Mouse (Mus musculus) limb, embryonic 12.5 days (tissue): ENCODE measurements around the gene Fgfr2. TPM values are rescaled to one million over a fixed set of nuclear protein-coding genes. Genes with fewer than 3 reads are reported as not detected.

Experiments
- ATAC-seq: fragments of 200-750 bp; cut with Nextera tagmentation; 2 replicates; pipeline ENCODE4 v1.8.0; 2017; ENCODE audit warnings: low read depth, moderate TSS enrichment; ENCODE audit not compliant: insufficient number of reproducible peaks, insufficient read depth, low FRiP score, low TSS enrichment
- H3K27ac ChIP-seq: fragments of 300-500 bp; sonication (generic); 2 replicates; pipeline ENCODE4 v1.5.1; 2016; ENCODE audit warnings: mild to moderate bottlenecking, moderate library complexity
- H3K27me3 ChIP-seq: fragments of 300-500 bp; sonication (generic); 2 replicates; pipeline ENCODE4 v1.6.1; 2016; ENCODE audit warnings: mild to moderate bottlenecking, moderate library complexity
- H3K36me3 ChIP-seq: fragments of 300-500 bp; sonication (generic); 2 replicates; pipeline ENCODE4 v1.6.1; 2016; ENCODE audit warnings: mild to moderate bottlenecking, moderate library complexity
- H3K4me1 ChIP-seq: fragments of 300-500 bp; sonication (generic); replicated peaks from 2 replicates; pipeline ENCODE4 v1.6.1; 2016
- H3K4me2 ChIP-seq: fragments of 300-500 bp; sonication (generic); 2 replicates; pipeline ENCODE4 v1.6.1; 2016; ENCODE audit warnings: mild to moderate bottlenecking, moderate library complexity
- H3K4me3 ChIP-seq: fragments of 300-500 bp; sonication (generic); replicated peaks from 2 replicates; pipeline ENCODE4 v1.5.1; 2016; ENCODE audit warnings: mild to moderate bottlenecking
- H3K9ac ChIP-seq: fragments of 300-500 bp; sonication (generic); replicated peaks from 2 replicates; pipeline ENCODE4 v1.6.1; 2016; ENCODE audit warnings: mild to moderate bottlenecking, moderate library complexity
- H3K9me3 ChIP-seq: fragments of 300-500 bp; sonication (generic); 2 replicates; pipeline ENCODE4 v1.6.1; 2016; ENCODE audit warnings: mild to moderate bottlenecking, moderate library complexity
- WGBS: fragments of 180-500 bp; shearing (Covaris S2); methylation state at CpG from one replicate; pipeline ENCODE4 v1.1.7; 2016; 5-methylcytosine and 5-hydroxymethylcytosine counted together
- polyA plus RNA-seq: library from polyadenylated mRNA; unstranded; fragments of >200 nt; fragmentation: Nextera tagmentation; extraction: Ambion mirVana; gene quantifications from 2 replicates; pipeline ENCODE4 v1.2.1, GENCODE M21; 2016

Gene Fgfr2
- polyA plus RNA-seq, 1 experiment from 2014 or later = 112 TPM

DNA sequence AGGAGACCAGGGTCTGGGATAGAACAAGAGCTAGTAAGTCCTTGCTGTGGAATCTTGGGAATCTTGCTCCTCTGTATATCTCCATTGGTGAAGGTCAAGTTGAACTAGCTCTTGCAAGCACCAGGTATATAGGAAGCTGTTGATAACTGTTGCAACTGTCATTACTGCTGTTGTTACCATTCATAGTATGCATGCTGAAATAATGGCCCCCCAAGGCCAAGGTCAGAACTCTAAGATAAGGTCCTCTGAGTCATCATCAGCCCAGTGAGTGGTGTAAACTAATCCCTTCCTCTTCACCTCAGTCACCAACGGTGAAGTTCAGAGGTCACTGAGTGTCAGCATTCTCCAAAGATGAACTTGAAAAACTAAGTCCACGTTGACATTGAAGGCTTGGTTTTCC is 710.6 kb downstream of the Fgfr2 start:
- Histone ChIP-seq H3K36me3 (no peaks in the 10 kb centered on the region), H3K27ac (no peak overlapping the region), H3K4me3 (no peak overlapping the region), H3K9me3 (no peaks in the 10 kb centered on the region), H3K9ac (no peak overlapping the region), H3K4me1 (peaks cover 33% of the 10 kb centered on the region), H3K4me2 (no peak overlapping the region), H3K27me3 (no peaks in the 10 kb centered on the region; the same call in 1 of the 2 replicates)
- WGBS = 67% methylated on average over 2 of the region's 2 CpGs
- ATAC-seq = no peak

DNA sequence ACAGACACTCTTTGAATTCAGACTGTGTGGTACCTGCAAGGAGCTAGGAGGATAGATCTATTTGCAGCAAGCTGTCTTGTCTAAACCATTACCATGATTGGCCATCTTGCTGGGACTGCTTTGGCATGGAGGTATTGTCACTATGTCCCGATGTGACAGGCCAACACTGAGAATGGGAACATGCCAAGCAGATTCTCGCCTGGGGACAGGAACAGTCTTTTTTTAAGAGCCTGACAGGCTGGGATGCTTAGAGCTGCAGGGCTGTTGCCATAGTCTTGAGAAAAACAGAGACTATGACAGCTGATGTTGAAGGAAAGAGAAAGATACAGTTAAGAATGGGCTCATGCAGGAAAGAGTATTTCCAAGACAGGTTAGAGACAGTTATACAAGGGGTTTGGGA is 711.4 kb downstream of the Fgfr2 start:
- Histone ChIP-seq H3K36me3 (no peaks in the 10 kb centered on the region), H3K27me3 (no peaks in the 10 kb centered on the region; the same call in 1 of the 2 replicates), H3K4me1 (peaks cover 26% of the 10 kb centered on the region), H3K4me2 (no peak overlapping the region), H3K9ac (no peak overlapping the region), H3K9me3 (no peaks in the 10 kb centered on the region), H3K4me3 (no peak overlapping the region), H3K27ac (no peak overlapping the region)
- WGBS = 84% methylated on average over 2 of the region's 2 CpGs
- ATAC-seq = no peak

GRCm38 (mm10) chr7:132410958-132411357 is 712.2 kb downstream of the Fgfr2 start:
- no peak for ATAC-seq
- H3K4me3 ChIP-seq = no peak overlapping the region
- WGBS = 82% methylated on average over 4 of the region's 4 CpGs
- peaks cover 27% of the 10 kb centered on the region for H3K4me1 ChIP-seq
- no peaks in the 10 kb centered on the region for H3K36me3 ChIP-seq
- no peak overlapping the region for H3K4me2 ChIP-seq
- H3K9me3 ChIP-seq = no peaks in the 10 kb centered on the region
- no peaks in the 10 kb centered on the region; the same call in 1 of the 2 replicates for H3K27me3 ChIP-seq
- H3K27ac ChIP-seq = no peak overlapping the region
- no peak overlapping the region for H3K9ac ChIP-seq

GRCm38 (mm10) chr7:132409890-132410289 is 713.3 kb downstream of the Fgfr2 start:
- Histone ChIP-seq H3K27me3 (no peaks in the 10 kb centered on the region; the same call in 1 of the 2 replicates), H3K27ac (no peak overlapping the region), H3K36me3 (no peaks in the 10 kb centered on the region), H3K9me3 (no peaks in the 10 kb centered on the region), H3K4me2 (no peak overlapping the region), H3K4me1 (peaks cover 32% of the 10 kb centered on the region), H3K9ac (no peak overlapping the region), H3K4me3 (no peak overlapping the region)
- WGBS = 92% methylated on average over 3 of the region's 3 CpGs
- no peak for ATAC-seq

DNA sequence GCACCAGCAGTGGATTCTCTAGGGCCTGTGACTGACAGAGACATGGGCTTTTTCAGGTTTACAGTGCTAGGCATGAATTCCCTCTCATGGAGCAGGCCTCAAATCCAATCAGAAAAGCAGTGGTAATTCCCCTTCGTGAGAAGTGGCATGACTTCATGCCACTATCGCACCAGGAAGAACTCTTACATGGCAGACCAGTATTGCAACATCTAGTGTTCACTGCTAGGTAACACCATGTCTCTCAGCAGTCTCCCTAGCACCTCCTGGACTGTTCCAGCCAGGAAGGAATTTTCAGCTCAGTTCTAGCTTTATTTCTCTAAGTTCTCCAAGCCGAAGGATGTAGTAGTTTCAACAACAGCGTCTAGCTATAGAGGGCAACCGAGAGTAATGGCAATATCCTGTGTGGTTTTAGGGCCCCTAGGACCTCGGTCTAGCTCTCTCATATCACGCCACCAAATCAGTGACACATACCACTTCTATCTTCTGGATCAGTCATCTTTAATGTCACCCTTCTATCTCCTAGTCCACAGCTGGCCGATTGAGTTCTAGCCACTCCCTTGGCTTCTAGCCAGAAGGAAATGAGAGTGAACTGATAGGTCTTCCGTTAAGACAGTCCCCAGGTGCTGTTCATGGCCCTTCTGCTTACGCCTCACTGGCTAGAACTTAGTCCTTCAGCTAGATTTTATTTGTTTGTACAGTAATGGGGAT is 720.6 kb downstream of the Fgfr2 start:
- Histone ChIP-seq H3K36me3 (no peaks in the 10 kb centered on the region), H3K9ac (no peak overlapping the region), H3K4me3 (no peak overlapping the region), H3K27ac (no peak overlapping the region), H3K4me2 (no peak overlapping the region), H3K4me1 (peaks cover 35% of the 10 kb centered on the region), H3K27me3 (no peaks in the 10 kb centered on the region; the same call in 1 of the 2 replicates), H3K9me3 (no peaks in the 10 kb centered on the region)
- no peak for ATAC-seq
- 85% methylated on average over 10 of the region's 10 CpGs for WGBS

DNA sequence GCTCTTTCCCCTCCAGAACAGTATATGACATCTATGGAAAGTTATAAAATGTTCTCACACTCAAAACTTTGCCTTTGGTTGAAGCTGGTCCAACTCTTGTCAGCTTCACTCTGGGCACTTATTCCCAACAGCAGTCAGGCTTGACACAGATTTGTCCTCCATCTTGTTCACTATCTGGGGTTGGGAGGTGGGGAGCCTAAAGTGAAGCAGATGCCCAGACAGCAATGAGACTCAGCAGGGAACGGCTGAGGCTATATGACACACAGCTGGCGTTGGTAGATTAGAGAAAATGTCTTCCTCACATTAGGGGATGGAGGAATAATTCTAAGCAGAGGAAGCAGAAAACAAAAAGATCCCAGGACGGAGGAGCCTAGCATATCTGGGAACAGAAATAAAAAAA is 724.7 kb downstream of the Fgfr2 start:
- WGBS = 71% methylated on average over 3 of the region's 3 CpGs
- Histone ChIP-seq H3K36me3 (no peaks in the 10 kb centered on the region), H3K9me3 (no peaks in the 10 kb centered on the region), H3K9ac (no peak overlapping the region), H3K27me3 (no peaks in the 10 kb centered on the region), H3K4me3 (no peak overlapping the region), H3K27ac (no peak overlapping the region), H3K4me2 (no peak overlapping the region), H3K4me1 (peaks cover 7% of the 10 kb centered on the region; the same call in 1 of the 2 replicates)
- ATAC-seq = no peak

GRCm38 (mm10) chr7:132396661-132397322 is 726.4 kb downstream of the Fgfr2 start:
- H3K4me1 ChIP-seq = 0 out of 2 replicates have a peak, but pooled peaks cover 4% of the 10 kb centered on the region
- H3K4me2 ChIP-seq = no peak overlapping the region
- H3K4me3 ChIP-seq = no peak overlapping the region
- no peaks in the 10 kb centered on the region for H3K36me3 ChIP-seq
- H3K9me3 ChIP-seq = no peaks in the 10 kb centered on the region
- ATAC-seq = no peak
- H3K9ac ChIP-seq = no peak overlapping the region
- no peaks in the 10 kb centered on the region for H3K27me3 ChIP-seq
- H3K27ac ChIP-seq = no peak overlapping the region
- 72% methylated on average over 7 of the region's 7 CpGs for WGBS

GRCm38 (mm10) chr7:132393582-132394175 is 729.5 kb downstream of the Fgfr2 start:
- no peaks in the 10 kb centered on the region for H3K27me3 ChIP-seq
- H3K36me3 ChIP-seq = no peaks in the 10 kb centered on the region
- no peak overlapping the region for H3K4me2 ChIP-seq
- no peak overlapping the region for H3K4me3 ChIP-seq
- no peak overlapping the region for H3K27ac ChIP-seq
- no peak for ATAC-seq
- H3K4me1 ChIP-seq = peaks cover 15% of the 10 kb centered on the region
- H3K9ac ChIP-seq = no peak overlapping the region
- no peaks in the 10 kb centered on the region for H3K9me3 ChIP-seq

DNA sequence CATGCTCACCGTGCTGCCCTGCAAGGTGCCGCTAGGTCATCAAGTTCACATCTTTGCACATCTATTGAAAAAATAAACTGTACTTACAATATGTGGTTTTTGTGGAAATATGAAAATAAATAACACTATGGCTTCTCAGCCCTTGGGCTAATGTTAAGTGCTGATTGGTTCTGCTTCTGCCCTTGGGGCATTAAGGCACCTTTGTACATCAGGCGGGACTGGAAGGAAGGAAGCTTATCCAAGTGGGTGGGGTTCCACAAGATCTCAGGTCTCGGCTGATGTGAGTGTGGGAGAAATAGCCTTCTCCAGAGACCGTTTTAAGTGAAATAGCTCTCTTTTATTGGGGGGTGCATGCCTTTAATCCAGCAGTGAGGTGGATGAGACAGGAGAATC is 730.1 kb downstream of the Fgfr2 start:
- H3K4me3 ChIP-seq = no peak overlapping the region
- H3K9me3 ChIP-seq = no peaks in the 10 kb centered on the region
- H3K36me3 ChIP-seq = no peaks in the 10 kb centered on the region
- H3K27ac ChIP-seq = no peak overlapping the region
- no peak overlapping the region for H3K4me2 ChIP-seq
- ATAC-seq = no peak
- 79% methylated on average over 5 of the region's 5 CpGs for WGBS
- no peak overlapping the region for H3K9ac ChIP-seq
- no peaks in the 10 kb centered on the region for H3K27me3 ChIP-seq
- peaks cover 17% of the 10 kb centered on the region for H3K4me1 ChIP-seq

DNA sequence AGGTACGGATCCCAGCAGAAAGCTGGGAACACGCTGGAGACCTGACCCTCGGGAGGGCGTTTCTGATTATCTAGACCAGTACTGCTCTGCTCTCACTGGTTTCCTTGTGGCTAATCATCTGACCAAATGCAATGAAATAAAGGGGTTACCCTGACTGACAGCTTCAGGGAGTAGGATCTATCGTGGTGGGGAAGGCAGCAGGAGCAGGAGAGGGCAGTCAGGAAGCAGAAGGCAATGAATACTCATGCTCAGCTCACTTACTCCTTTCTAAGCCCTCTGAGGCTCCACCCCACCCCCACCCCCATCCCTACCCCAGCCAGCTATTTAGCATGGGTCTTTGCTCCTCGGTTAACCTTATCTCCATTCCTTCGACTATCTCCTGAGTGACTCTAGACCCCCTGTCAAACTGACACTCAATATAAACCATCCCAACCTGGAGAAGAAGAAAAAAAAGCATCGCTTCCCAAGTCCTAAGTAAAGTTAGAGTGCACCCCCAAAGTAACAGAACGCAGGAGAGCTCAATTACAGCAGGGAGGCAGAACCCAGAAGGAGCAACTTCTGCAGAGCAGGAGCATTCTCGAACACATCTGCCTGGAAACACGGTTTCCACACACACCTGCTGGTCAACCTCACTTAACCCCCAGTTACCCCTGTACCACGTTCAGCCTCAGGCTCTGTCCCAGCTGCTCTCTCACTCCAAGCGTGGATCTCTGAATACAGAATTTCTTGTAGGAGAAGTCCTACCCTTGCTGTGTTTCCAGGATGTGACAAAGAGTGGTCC is 730.7 kb downstream of the Fgfr2 start:
- no peak overlapping the region for H3K4me2 ChIP-seq
- no peak overlapping the region for H3K9ac ChIP-seq
- H3K36me3 ChIP-seq = no peaks in the 10 kb centered on the region
- no peaks in the 10 kb centered on the region for H3K27me3 ChIP-seq
- no peak overlapping the region for H3K27ac ChIP-seq
- peaks cover 17% of the 10 kb centered on the region for H3K4me1 ChIP-seq
- WGBS = 65% methylated on average over 13 of the region's 13 CpGs
- ATAC-seq = no peak
- H3K9me3 ChIP-seq = no peaks in the 10 kb centered on the region
- H3K4me3 ChIP-seq = no peak overlapping the region

DNA sequence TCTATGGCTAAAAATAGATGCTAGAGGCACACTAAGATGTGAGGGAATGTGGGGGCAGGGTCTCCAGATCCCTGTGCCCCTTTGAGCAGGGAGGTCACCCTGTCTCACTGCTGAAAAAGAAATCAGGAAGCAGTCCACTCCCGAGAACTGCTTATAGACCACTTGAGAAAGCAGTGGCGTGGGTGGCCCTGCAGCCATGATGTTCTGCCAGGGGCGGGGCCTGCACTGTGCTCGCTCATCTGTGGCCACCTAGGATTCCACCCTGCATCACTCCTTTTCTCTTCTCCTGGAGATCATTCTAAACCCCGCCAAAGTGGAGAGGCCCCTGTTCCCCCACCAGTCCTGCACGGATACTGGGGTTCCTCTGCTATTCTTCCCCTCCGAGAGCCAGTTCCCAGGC is 733.7 kb downstream of the Fgfr2 start:
- Histone ChIP-seq H3K4me2 (no peak overlapping the region), H3K4me1 (peaks cover 33% of the 10 kb centered on the region), H3K4me3 (no peak overlapping the region), H3K9me3 (no peaks in the 10 kb centered on the region), H3K9ac (no peak overlapping the region), H3K36me3 (no peaks in the 10 kb centered on the region), H3K27ac (no peak overlapping the region), H3K27me3 (peaks cover 21% of the 10 kb centered on the region; the same call in 1 of the 2 replicates)
- WGBS = 67% methylated on average over 7 of the region's 7 CpGs
- no peak for ATAC-seq
